Mouse (Mus musculus) bone marrow macrophage, adult 2 months (primary cell): ENCODE measurements around the gene E430018J23Rik.
"Not testable (repeated sequence)": the region's sequence is repeated elsewhere in the genome, so short reads cannot be mapped to it uniquely, and the experiment has no call there.

ENCODE experiments used
- CTCF ChIP-seq: IDR thresholded peaks from 2 replicates; pipeline ENCODE4 v1.5.1; 2012; ENCODE audit warnings: low read depth, mild to moderate bottlenecking, low read length, moderate library complexity
- POLR2A ChIP-seq: IDR thresholded peaks from 2 replicates; pipeline ENCODE4 v1.6.1; 2012; ENCODE audit warnings: mild to moderate bottlenecking, low read depth, low read length, borderline replicate concordance

DNA sequence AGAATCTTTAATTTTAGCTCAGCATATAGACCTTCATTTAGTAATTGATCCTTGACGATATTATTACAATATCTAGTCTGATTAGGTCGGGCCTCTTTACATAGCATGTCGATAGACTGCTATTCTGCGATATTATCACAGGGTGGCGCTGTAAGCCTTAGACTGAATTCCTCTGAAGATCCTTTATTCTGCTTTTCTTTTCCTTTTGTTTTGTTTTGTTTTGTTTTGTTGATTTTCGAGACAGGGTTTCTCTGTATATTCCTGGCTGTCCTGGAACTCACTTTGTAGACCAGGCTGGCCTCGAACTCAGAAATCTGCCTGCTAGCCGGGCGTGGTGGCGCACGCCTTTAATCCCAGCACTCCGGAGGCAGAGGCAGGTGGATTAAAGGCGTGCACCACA is 31.0 kb downstream of the E430018J23Rik start:
- TF ChIP-seq POLR2A: not testable (repeated sequence)
- TF ChIP-seq CTCF: 0 out of 2 replicates have a peak, but pooled peaks have one; percentile 18
